Mouse (Mus musculus) liver, postnatal 0 days (tissue): ENCODE measurements around the gene Inpp4a. TPM values are rescaled to one million over a fixed set of nuclear protein-coding genes. Genes with fewer than 3 reads are reported as not detected.
A peak's percentile ranks its signal among the peaks of the same experiment; 100 is the strongest.

Source experiments
- ATAC-seq: fragments of 200-750 bp; cut with Nextera tagmentation; 2 replicates; pipeline ENCODE4 v1.8.0; 2017; ENCODE audit warnings: mild to moderate bottlenecking, moderate library complexity
- DNase-seq: peaks from one replicate; pipeline ENCODE4 v3.0.0-alpha.2; 2016
- H3K27ac ChIP-seq: fragments of 300-500 bp; sonication (generic); 2 replicates; pipeline ENCODE4 v1.5.1; 2014; ENCODE audit warnings: antibody characterized with exemption, moderate library complexity, mild to moderate bottlenecking, low read depth
- H3K27me3 ChIP-seq: fragments of 300-500 bp; sonication (generic); 2 replicates; pipeline ENCODE4 v1.6.1; 2014; ENCODE audit warnings: low read length, control low read depth, mixed read lengths; ENCODE audit not compliant: insufficient read depth
- H3K36me3 ChIP-seq: fragments of 300-500 bp; sonication (generic); replicated peaks from 2 replicates; pipeline ENCODE4 v1.6.1; 2014; ENCODE audit warnings: mild to moderate bottlenecking, control low read depth, low read length, moderate library complexity, mixed read lengths; ENCODE audit not compliant: insufficient read depth
- H3K4me1 ChIP-seq: fragments of 300-500 bp; sonication (generic); 2 replicates; pipeline ENCODE4 v1.6.1; 2014; ENCODE audit warnings: antibody characterized with exemption, mild to moderate bottlenecking, control low read depth; ENCODE audit not compliant: insufficient read depth
- H3K4me2 ChIP-seq: fragments of 300-500 bp; sonication (generic); 2 replicates; pipeline ENCODE4 v1.6.1; 2014; ENCODE audit warnings: low read depth, mild to moderate bottlenecking, low read length, moderate library complexity, mixed read lengths
- H3K4me3 ChIP-seq: fragments of 300-500 bp; sonication (generic); 2 replicates; pipeline ENCODE4 v1.5.1; 2014; ENCODE audit warnings: low read depth, low read length
- H3K9ac ChIP-seq: fragments of 300-500 bp; sonication (generic); replicated peaks from 2 replicates; pipeline ENCODE4 v1.6.1; 2014; ENCODE audit warnings: mild to moderate bottlenecking, moderate library complexity
- H3K9me3 ChIP-seq: fragments of 300-500 bp; sonication (generic); 2 replicates; pipeline ENCODE4 v1.6.1; 2016; ENCODE audit warnings: mild to moderate bottlenecking, control low read depth, low read length, mixed read lengths
- CTCF ChIP-seq: sonication (generic); IDR thresholded peaks from 2 replicates; pipeline ENCODE4 v1.5.1; 2016; ENCODE audit warnings: antibody characterized with exemption, low read depth
- EP300 ChIP-seq: IDR thresholded peaks from 2 replicates; pipeline ENCODE4 v1.6.1; 2016; ENCODE audit warnings: antibody characterized with exemption, low read depth, mild to moderate bottlenecking
- WGBS: fragments of 180-500 bp; shearing (Covaris S2); extraction: QIAGEN DNeasy Blood & Tissue Kit; methylation state at CpG from one replicate; pipeline ENCODE4 v1.1.7; 2014; ENCODE audit not compliant: insufficient replicate concordance; 5-methylcytosine and 5-hydroxymethylcytosine counted together
- polyA plus RNA-seq: library from polyadenylated mRNA; unstranded; fragments of >200 nt; fragmentation: Nextera tagmentation; extraction: Ambion mirVana; gene quantifications from 2 replicates; pipeline ENCODE4 v1.2.1, GENCODE M21; 2015

The Inpp4a gene
- polyA plus RNA-seq, 1 experiment from 2014 or later = 6.7 TPM

GRCm38 (mm10) chr1:37427144-37427875, 127.6 kb downstream of the Inpp4a start:
- H3K4me1 ChIP-seq = peaks cover 19% of the 10 kb centered on the region
- H3K4me2 ChIP-seq = no peak overlapping the region
- H3K27ac ChIP-seq = no peak overlapping the region
- 85% methylated on average over 8 of the region's 8 CpGs for WGBS
- DNase-seq = no peak
- TF ChIP-seq CTCF (no peak), EP300 (no peak)
- no peak overlapping the region for H3K4me3 ChIP-seq
- no peak for ATAC-seq
- H3K9ac ChIP-seq = no peak overlapping the region
- peaks cover 8% of the 10 kb centered on the region; the same call in 1 of the 2 replicates for H3K9me3 ChIP-seq
- peaks cover 23% of the 10 kb centered on the region for H3K36me3 ChIP-seq
- H3K27me3 ChIP-seq = no peaks in the 10 kb centered on the region

DNA sequence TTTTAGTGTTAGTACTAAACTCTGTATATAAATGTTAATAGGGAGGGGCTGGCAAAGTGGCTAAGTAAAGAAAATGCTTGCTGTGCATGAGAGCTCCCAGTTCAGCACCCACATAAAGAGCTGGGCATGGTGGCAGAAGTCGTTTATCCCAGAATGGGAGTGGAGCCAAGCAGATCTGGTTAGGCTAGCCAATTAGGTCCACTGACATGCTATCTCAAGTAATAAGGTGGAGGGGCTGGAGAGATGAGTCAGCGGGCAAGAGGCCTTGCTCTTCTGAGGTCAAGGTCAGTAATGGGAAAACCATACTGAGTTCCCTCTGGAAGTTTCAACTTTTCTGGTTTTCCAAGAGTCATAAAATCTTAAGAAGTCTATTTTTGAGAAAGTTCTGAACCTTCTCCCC, 129.2 kb downstream of the Inpp4a start:
- H3K4me2 ChIP-seq = peak overlapping the region; percentile 81
- peak overlapping the region; percentile 96 for H3K9ac ChIP-seq
- H3K9me3 ChIP-seq = 0 out of 2 replicates have a peak, but pooled peaks cover 6% of the 10 kb centered on the region
- H3K4me1 ChIP-seq = peaks cover 19% of the 10 kb centered on the region
- no peaks in the 10 kb centered on the region for H3K27me3 ChIP-seq
- ATAC-seq (no peak), DNase-seq (no peak)
- H3K4me3 ChIP-seq = peak overlapping the region; percentile 92
- TF ChIP-seq EP300 (no peak), CTCF (no peak)
- 29% methylated on average over 2 of the region's 2 CpGs for WGBS
- peaks cover 39% of the 10 kb centered on the region for H3K36me3 ChIP-seq
- H3K27ac ChIP-seq = peak overlapping the region; percentile 94

DNA sequence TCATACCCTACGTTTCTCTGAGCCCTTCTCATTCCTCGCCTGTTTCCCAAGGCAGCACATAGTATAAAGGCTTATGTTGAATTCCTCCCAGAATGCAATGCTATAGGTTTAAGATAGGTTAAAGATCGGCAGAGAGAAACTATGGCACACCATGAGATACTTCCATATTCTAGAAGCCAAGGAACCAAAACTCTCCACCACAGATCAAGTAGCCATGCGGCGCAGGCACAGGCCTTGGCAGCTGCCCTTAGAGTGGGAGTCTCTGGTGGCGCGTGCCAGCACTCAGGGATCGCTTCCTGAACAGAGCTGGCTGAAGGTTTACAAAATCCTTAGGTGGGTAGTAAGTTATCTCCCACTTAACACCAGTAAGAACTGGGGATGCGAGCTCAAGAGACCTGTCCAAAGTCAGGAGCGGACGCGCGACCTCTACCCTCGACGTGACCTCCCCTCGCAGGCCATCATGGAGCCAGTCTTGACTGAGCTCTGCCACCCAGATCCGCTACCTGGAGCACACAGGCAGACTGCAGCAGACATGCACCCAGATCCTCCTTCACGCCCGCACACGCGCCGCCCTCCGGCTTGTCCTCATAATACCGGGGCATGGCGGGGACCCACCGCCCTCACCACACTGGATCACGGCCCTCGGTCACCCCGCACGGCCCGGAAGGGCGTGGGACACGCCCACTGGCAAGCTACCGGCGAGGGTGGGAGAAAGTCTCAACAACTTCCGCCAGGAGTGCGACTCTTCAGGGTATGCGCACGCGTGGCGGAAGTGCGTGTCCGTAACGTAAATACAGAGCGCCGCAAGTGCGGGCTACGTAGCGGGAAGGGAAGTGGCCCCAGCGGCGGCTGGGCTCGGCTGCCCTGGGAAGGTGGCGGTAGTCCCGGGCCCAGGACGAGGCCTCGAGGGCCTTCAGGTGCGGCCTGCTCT, 130.0 kb downstream of the Inpp4a start, which contains the start of the genes Coa5 and Unc50:
Gene Coa5 (minus strand): TSS at position 738 of the 931 bp plus-strand sequence.
Gene Unc50 (plus strand): TSS at position 774 of the 931 bp plus-strand sequence.
- ATAC-seq = peak; percentile 97
- Histone ChIP-seq H3K4me2 (peak within 1 kb of the TSS; percentile 81), H3K27ac (peak within 1 kb of the TSS; percentile 94), H3K4me3 (peak within 1 kb of the TSS; percentile 92), H3K9ac (peak within 1 kb of the TSS; percentile 96), H3K9me3 (0 out of 2 replicates have a peak, but pooled peaks cover under 1% of the 10 kb centered on the region), H3K27me3 (no peaks in the 10 kb centered on the region), H3K4me1 (peaks cover 19% of the 10 kb centered on the region), H3K36me3 (peaks cover 38% of the 10 kb centered on the region)
- peak; percentile 33 for TF ChIP-seq CTCF
- no peak for TF ChIP-seq EP300
- 2% methylated on average over 57 of the region's 57 CpGs for WGBS
- peak; percentile 94 for DNase-seq

GRCm38 (mm10) chr1:37430297-37430840, 130.7 kb downstream of the Inpp4a start:
- DNase-seq (no peak), ATAC-seq (peak; percentile 71)
- WGBS = 1% methylated on average over 39 of the region's 40 CpGs
- TF ChIP-seq CTCF = no peak
- no peak for TF ChIP-seq EP300
- H3K4me2 ChIP-seq = peak overlapping the region; percentile 81
- no peaks in the 10 kb centered on the region for H3K27me3 ChIP-seq
- H3K4me3 ChIP-seq = peak overlapping the region; percentile 92
- H3K36me3 ChIP-seq = peaks cover 39% of the 10 kb centered on the region
- peaks cover 19% of the 10 kb centered on the region for H3K4me1 ChIP-seq
- no peaks in the 10 kb centered on the region for H3K9me3 ChIP-seq
- H3K9ac ChIP-seq = peak overlapping the region; percentile 96
- H3K27ac ChIP-seq = peak overlapping the region; percentile 94

- H3K4me1 ChIP-seq = peaks cover 3% of the 10 kb centered on the region
- ATAC-seq (peak; percentile 61; the same call in 1 of the 2 replicates), DNase-seq (no peak)
- TF ChIP-seq CTCF (no peak), EP300 (peak; percentile 35; the same call in 1 of the 2 replicates)
- H3K9ac ChIP-seq = no peak overlapping the region
- H3K36me3 ChIP-seq = peaks cover 78% of the 10 kb centered on the region
- no peaks in the 10 kb centered on the region for H3K9me3 ChIP-seq
- no peak overlapping the region for H3K4me2 ChIP-seq
- WGBS = 69% methylated on average over 3 of the region's 3 CpGs
- H3K27me3 ChIP-seq = no peaks in the 10 kb centered on the region
- no peak overlapping the region for H3K27ac ChIP-seq
- no peak overlapping the region for H3K4me3 ChIP-seq
These were observed 136.8 kb downstream of the Inpp4a start for GRCm38 (mm10) chr1:37436419-37436818.
